15 mouse cellular contexts compared by ENCODE assay signal in genomic region chr15:83499211-83499755, GRCm38 (mm10). TPM values are rescaled to one million over a fixed set of nuclear protein-coding genes. Genes with fewer than 3 reads are reported as not detected.
"Had no signal": no experiment of that assay in that cellular context is flagged by ENCODE, and none has a peak within 500 bp of the region (broad histone marks: within the 10 kb centered on the region; RNA-seq: fewer than 3 reads in every experiment).

No protein-coding gene starts in this region.

- DNase-seq: kidney, adult 18-20 months; kidney, postnatal 25 days; layer of hippocampus, adult 9-11 months; layer of hippocampus, postnatal 36 days; lung, embryonic 14.5 days; midbrain, embryonic 14.5 days; right cerebral cortex, adult 18-20 months; right cerebral cortex, postnatal 25 days; thymus, postnatal 4 days had no signal

- H3K4me3 ChIP-seq: intestine, embryonic 15.5 days; limb, embryonic 13.5 days; liver, embryonic 15.5 days; myocyte; neural tube, embryonic 15.5 days had no signal

- H3K4me1 ChIP-seq: intestine, embryonic 15.5 days; limb, embryonic 13.5 days; neural tube, embryonic 15.5 days had no signal

RNA-seq across cellular contexts. Expression of gene Bik, which starts 27.4 kb away (rescaled TPM):
- total RNA-seq: left cerebral cortex, postnatal 25 days had no signal
